Mouse (Mus musculus) ES-E14 (cell line): ENCODE results near the gene Ncs1. TPM values are rescaled to one million over a fixed set of nuclear protein-coding genes. Genes with fewer than 3 reads are reported as not detected.

Experiments used
- DNase-seq: peaks from one replicate; pipeline ENCODE4 v3.0.0-alpha.2; 2013; ENCODE audit warnings: low read depth, low spot score
- H3K27ac ChIP-seq: 2 replicates; pipeline ENCODE4 v1.5.1; 2012; ENCODE audit warnings: low read depth, mild to moderate bottlenecking, low read length, moderate library complexity, mixed read lengths; ENCODE audit not compliant: poor library complexity, insufficient read depth, severe bottlenecking
- H3K36me3 ChIP-seq: 2 replicates; pipeline ENCODE4 v1.6.1; 2012; ENCODE audit warnings: mild to moderate bottlenecking, low read length, moderate library complexity, mixed read lengths; ENCODE audit not compliant: control insufficient read depth, poor library complexity, insufficient read depth, severe bottlenecking
- H3K4me1 ChIP-seq, 2 experiments: fragments of 150-350 bp in 1 of 2; sonication (generic) in 1 of 2; 2 replicates each; pipeline ENCODE4 v1.6.1; 2012; ENCODE audit warnings: low read length in 2 of 2, mild to moderate bottlenecking in 1 of 2, mixed read lengths in 1 of 2; ENCODE audit not compliant: control insufficient read depth in 2 of 2, insufficient read depth in 2 of 2, poor library complexity in 1 of 2
- H3K4me3 ChIP-seq, 2 experiments: fragments of 150-350 bp in 1 of 2; sonication (generic) in 1 of 2; 2 replicates each; pipeline ENCODE4 v1.5.1; 2012; ENCODE audit warnings: low read length in 2 of 2, low read depth in 1 of 2, mild to moderate bottlenecking in 1 of 2, mixed read lengths in 1 of 2; ENCODE audit not compliant: insufficient read depth in 1 of 2, poor library complexity in 1 of 2, severe bottlenecking in 1 of 2
- H3K9ac ChIP-seq: 2 replicates; pipeline ENCODE4 v1.6.1; 2012; ENCODE audit warnings: low read depth, mild to moderate bottlenecking, low read length, mixed read lengths; ENCODE audit not compliant: poor library complexity, insufficient read depth, severe bottlenecking
- H3K9me3 ChIP-seq: fragments of 150-350 bp; sonication (generic); 2 replicates; pipeline ENCODE4 v1.6.1; 2012; ENCODE audit warnings: low read depth, mild to moderate bottlenecking, low read length; ENCODE audit not compliant: control insufficient read depth, insufficient read depth
- CHD2 ChIP-seq: IDR thresholded peaks from 2 replicates; pipeline ENCODE4 v1.6.1; 2014; ENCODE audit warnings: mild to moderate bottlenecking, low read depth, low read length, inconsistent platforms
- HCFC1 ChIP-seq: IDR thresholded peaks from 2 replicates; pipeline ENCODE4 v1.6.1; 2012; ENCODE audit warnings: low read length, inconsistent platforms, borderline replicate concordance; ENCODE audit not compliant: insufficient read depth
- MAFK ChIP-seq: IDR thresholded peaks from 2 replicates; pipeline ENCODE4 v1.6.1; 2014; ENCODE audit warnings: mild to moderate bottlenecking, low read depth, low read length, inconsistent platforms; ENCODE audit not compliant: insufficient read depth
- ZC3H11A ChIP-seq: IDR thresholded peaks from 2 replicates; pipeline ENCODE4 v1.6.1; 2012; ENCODE audit warnings: low read depth, mild to moderate bottlenecking, inconsistent platforms, low read length, borderline replicate concordance
- ZNF384 ChIP-seq: IDR thresholded peaks from 2 replicates; pipeline ENCODE4 v1.6.1; 2012; ENCODE audit warnings: low read depth, low read length, inconsistent platforms
- in situ Hi-C, 2 experiments: fragments of 600-800 bp; cut with MboI; formaldehyde crosslinking; loops; one replicate each; pipeline ENCODE4 v1.15.1; 2025; ENCODE audit warnings: low sequenced_read_pairs in 2 of 2, inconsistent platforms in 1 of 2; ENCODE audit not compliant: unreplicated experiment in 2 of 2
- total RNA-seq: library from RNA; depleted of rRNA; stranded (reverse); fragments of 300-350 nt; gene quantifications from 2 replicates; pipeline ENCODE4 v1.2.3, GENCODE M21; 2012

Gene Ncs1
- total RNA-seq, 1 experiment = 8.9 TPM

DNA sequence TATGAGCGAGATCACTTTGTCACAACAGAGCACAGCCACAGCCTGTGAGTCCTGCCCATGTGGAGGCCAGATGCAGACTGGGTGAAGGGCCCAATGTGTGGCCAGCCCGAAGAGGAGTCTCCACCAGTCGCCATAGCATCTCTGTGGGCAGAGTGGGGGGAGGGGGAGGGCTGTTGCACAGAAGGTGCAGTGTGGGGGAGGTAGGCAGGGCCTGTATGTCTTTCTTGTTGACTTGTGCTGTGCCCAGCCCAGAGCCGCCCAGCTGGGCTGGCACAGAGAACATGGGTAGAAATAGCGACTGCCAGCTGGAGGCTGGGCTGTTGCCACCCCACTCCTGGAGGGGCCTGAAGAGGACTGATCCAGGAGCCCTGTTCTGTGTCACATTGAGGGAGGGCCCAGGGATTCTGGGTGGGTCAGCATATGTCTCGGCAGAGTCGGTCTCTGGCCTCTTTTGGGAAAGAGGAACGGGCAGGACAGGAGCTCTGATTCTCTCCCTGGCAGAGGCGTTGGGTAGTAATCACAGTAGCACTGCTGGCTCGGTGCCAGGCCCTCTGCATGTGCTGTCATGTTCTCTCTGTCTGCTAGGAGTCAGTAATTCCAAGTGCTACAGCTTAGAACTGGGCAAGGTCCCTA is 18.2 kb downstream of the Ncs1 start:
- H3K27ac ChIP-seq = no peak overlapping the region
- H3K4me3 ChIP-seq = no peak overlapping the region
- no peaks in the 10 kb centered on the region for H3K9me3 ChIP-seq
- H3K36me3 ChIP-seq = no peaks in the 10 kb centered on the region
- TF ChIP-seq MAFK (no peak), ZC3H11A (no peak), CHD2 (no peak), HCFC1 (no peak), ZNF384 (no peak)
- H3K9ac ChIP-seq = no peak overlapping the region
- H3K4me1 ChIP-seq = peaks cover 0 to 12% of the 10 kb centered on the region in 2 experiments; a peak in 1 of 4 replicates
- DNase-seq = no peak
- in situ Hi-C loops = no loop called here

DNA sequence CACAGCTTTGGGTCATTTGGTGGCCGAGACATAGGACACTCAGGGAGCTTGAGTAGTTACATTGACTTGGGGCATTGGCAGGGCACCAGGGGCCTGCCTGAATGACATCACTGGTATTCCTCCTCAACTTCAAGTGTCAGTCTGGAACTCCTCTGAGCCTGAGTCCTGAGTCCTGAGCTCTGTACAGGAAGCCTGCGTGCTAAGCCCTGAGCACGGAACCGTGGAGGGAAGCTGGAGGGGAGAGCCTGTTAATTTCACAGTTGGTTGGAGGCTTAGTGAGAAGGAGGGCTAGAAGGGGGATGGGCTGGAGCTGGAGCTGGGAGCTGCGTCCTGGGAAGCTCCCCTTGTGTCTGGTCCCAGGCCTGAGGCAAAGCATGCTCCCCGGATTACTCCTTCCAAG is 21.8 kb downstream of the Ncs1 start:
- no peak overlapping the region for H3K4me3 ChIP-seq
- no peak for TF ChIP-seq CHD2
- TF ChIP-seq ZNF384 = no peak
- no peak for TF ChIP-seq ZC3H11A
- no peak for TF ChIP-seq HCFC1
- TF ChIP-seq MAFK = no peak
- no peak for DNase-seq
- H3K9ac ChIP-seq = no peak overlapping the region
- no peaks in the 10 kb centered on the region for H3K36me3 ChIP-seq
- H3K4me1 ChIP-seq = peaks cover 4 to 8% of the 10 kb centered on the region in 2 experiments; a peak in 2 of 4 replicates
- in situ Hi-C loops = no loop called here
- H3K9me3 ChIP-seq = no peaks in the 10 kb centered on the region
- H3K27ac ChIP-seq = no peak overlapping the region

DNA sequence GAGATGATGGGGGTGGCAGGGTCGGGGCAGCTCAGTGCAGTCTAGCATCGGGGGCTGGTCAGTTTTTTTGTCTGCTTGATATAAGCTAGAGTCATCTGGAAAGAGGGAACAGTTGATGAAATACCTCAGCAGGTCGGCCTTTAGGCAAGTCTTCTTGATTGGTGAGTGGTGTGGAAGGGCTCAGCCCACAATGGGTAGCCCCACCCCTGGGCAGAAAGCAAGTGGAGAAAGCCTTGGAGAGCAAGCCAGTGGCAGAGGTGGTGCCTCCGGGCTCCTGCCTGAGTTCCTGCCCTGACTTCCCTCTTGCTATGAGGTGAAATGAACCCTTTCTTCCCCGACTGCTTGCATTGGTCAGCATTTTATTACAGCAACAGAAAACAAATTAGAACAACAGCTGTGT is 23.0 kb downstream of the Ncs1 start:
- H3K9ac ChIP-seq = no peak overlapping the region
- H3K36me3 ChIP-seq = no peaks in the 10 kb centered on the region
- DNase-seq = no peak
- H3K9me3 ChIP-seq = no peaks in the 10 kb centered on the region
- in situ Hi-C loops = no loop called here
- H3K4me1 ChIP-seq = peaks cover 4 to 8% of the 10 kb centered on the region in 2 experiments; a peak in 2 of 4 replicates
- H3K4me3 ChIP-seq = no peak overlapping the region
- no peak overlapping the region for H3K27ac ChIP-seq
- TF ChIP-seq MAFK (no peak), ZNF384 (no peak), HCFC1 (no peak), ZC3H11A (no peak), CHD2 (no peak)

DNA sequence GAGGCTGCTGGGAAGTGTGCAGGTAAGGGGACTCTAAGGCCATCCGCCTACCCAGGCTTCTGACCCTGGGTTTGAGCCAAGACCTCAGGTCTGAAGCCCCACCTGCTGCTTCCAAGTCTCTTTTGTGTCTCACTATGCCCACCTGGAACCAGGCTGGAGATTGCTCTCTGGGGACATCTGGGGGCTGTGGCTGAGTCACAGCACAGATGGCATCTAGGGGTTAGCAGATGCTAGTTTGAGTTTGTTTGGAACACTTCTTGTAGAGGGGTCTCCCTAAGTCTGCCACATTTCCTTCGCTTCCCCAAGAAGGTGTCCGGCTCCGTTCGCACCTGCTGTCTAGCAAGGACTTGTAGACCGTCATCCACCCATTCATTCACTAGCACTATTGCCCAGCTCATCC is 23.6 kb downstream of the Ncs1 start:
- H3K36me3 ChIP-seq = no peaks in the 10 kb centered on the region
- in situ Hi-C loops = no loop called here
- H3K27ac ChIP-seq = no peak overlapping the region
- H3K9ac ChIP-seq = no peak overlapping the region
- H3K9me3 ChIP-seq = no peaks in the 10 kb centered on the region
- DNase-seq = no peak
- peaks cover 4 to 8% of the 10 kb centered on the region in 2 experiments; a peak in 2 of 4 replicates for H3K4me1 ChIP-seq
- TF ChIP-seq MAFK (no peak), ZNF384 (no peak), HCFC1 (no peak), CHD2 (no peak), ZC3H11A (no peak)
- no peak overlapping the region for H3K4me3 ChIP-seq
